Mouse (Mus musculus) limb, embryonic 10.5 days (tissue): ENCODE data around the gene Olfr74. TPM values are rescaled to one million over a fixed set of nuclear protein-coding genes. Genes with fewer than 3 reads are reported as not detected.
"Not testable (repeated sequence)": the region's sequence is repeated elsewhere in the genome, so short reads cannot be mapped to it uniquely, and the experiment has no call there.

Experiments
- DNase-seq: peaks from one replicate; pipeline ENCODE4 v3.0.0-alpha.2; 2017; ENCODE audit warnings: low spot score
- H3K27ac ChIP-seq: fragments of 300-500 bp; sonication (generic); 2 replicates; pipeline ENCODE4 v1.5.1; 2016; ENCODE audit warnings: mild to moderate bottlenecking
- H3K27me3 ChIP-seq: fragments of 300-500 bp; sonication (generic); 2 replicates; pipeline ENCODE4 v1.6.1; 2016; ENCODE audit warnings: low read depth, mild to moderate bottlenecking; ENCODE audit not compliant: poor library complexity, severe bottlenecking
- H3K36me3 ChIP-seq: fragments of 300-500 bp; sonication (generic); 2 replicates; pipeline ENCODE4 v1.6.1; 2016; ENCODE audit warnings: mild to moderate bottlenecking, moderate library complexity
- H3K4me1 ChIP-seq: fragments of 300-500 bp; sonication (generic); 2 replicates; pipeline ENCODE4 v1.6.1; 2016
- H3K4me3 ChIP-seq: fragments of 300-500 bp; sonication (generic); 2 replicates; pipeline ENCODE4 v1.5.1; 2016; ENCODE audit warnings: mild to moderate bottlenecking, moderate library complexity
- H3K9me3 ChIP-seq: fragments of 300-500 bp; sonication (generic); replicated peaks from 2 replicates; pipeline ENCODE4 v1.6.1; 2016; ENCODE audit warnings: mild to moderate bottlenecking
- WGBS: fragments of 180-500 bp; shearing (Covaris S2); methylation state at CpG from one replicate; pipeline ENCODE4 v1.1.7; 2016; 5-methylcytosine and 5-hydroxymethylcytosine counted together
- polyA plus RNA-seq: library from polyadenylated mRNA; unstranded; fragments of >200 nt; fragmentation: Nextera tagmentation; extraction: Ambion mirVana; gene quantifications from 2 replicates; pipeline ENCODE4 v1.2.1, GENCODE M21; 2016

Gene Olfr74
- not detected in 2 replicates for polyA plus RNA-seq

GRCm38 (mm10) chr2:87974563-87974962 is at the start of gene Olfr74:
Gene Olfr74 (minus strand): TSS chr2:87974663.
- no peak for DNase-seq
- Histone ChIP-seq H3K4me1 (no peaks in the 10 kb centered on the region), H3K27ac (no peak within 1 kb of the TSS), H3K36me3 (no peaks in the 10 kb centered on the region), H3K9me3 (no peaks in the 10 kb centered on the region), H3K27me3 (no peaks in the 10 kb centered on the region), H3K4me3 (no peak within 1 kb of the TSS)
- WGBS: 78% methylated on average over 3 of the region's 3 CpGs

GRCm38 (mm10) chr2:88022474-88022873 is 48.0 kb upstream of the Olfr74 start, which contains the start of gene Olfr1161:
Gene Olfr1161 (plus strand): TSS chr2:88022774.
- 87% methylated on average over 1 of the region's 1 CpGs for WGBS

GRCm38 (mm10) chr2:88007515-88008318 is 33.3 kb upstream of the Olfr74 start, which contains the start of gene Olfr1160:
Gene Olfr1160 (minus strand): TSS chr2:88008268.
- H3K4me1 ChIP-seq: no peaks in the 10 kb centered on the region
- DNase-seq: no peak
- no peak within 1 kb of the TSS for H3K27ac ChIP-seq
- H3K9me3 ChIP-seq: no peaks in the 10 kb centered on the region
- H3K4me3 ChIP-seq: no peak within 1 kb of the TSS
- H3K27me3 ChIP-seq: no peaks in the 10 kb centered on the region
- no peaks in the 10 kb centered on the region for H3K36me3 ChIP-seq

More at GRCm38 (mm10) chr2:88022474-88022873, 48.0 kb upstream of the Olfr74 start, which contains the start of gene Olfr1161:
- H3K9me3 ChIP-seq, H3K36me3 ChIP-seq, H3K27me3 ChIP-seq, H3K4me3 ChIP-seq, H3K27ac ChIP-seq, DNase-seq, H3K4me1 ChIP-seq: not testable (repeated sequence)

GRCm38 (mm10) chr2:87989813-87990212 is 15.3 kb upstream of the Olfr74 start, which contains the start of gene Olfr1158:
Gene Olfr1158 (plus strand): TSS chr2:87990113.
- no peaks in the 10 kb centered on the region for H3K9me3 ChIP-seq
- no peak for DNase-seq
- H3K27ac ChIP-seq: no peak within 1 kb of the TSS
- no peaks in the 10 kb centered on the region for H3K27me3 ChIP-seq
- H3K4me3 ChIP-seq: no peak within 1 kb of the TSS
- no peaks in the 10 kb centered on the region for H3K4me1 ChIP-seq
- H3K36me3 ChIP-seq: no peaks in the 10 kb centered on the region

- no peaks in the 10 kb centered on the region for H3K36me3 ChIP-seq
- H3K27me3 ChIP-seq: no peaks in the 10 kb centered on the region
- H3K9me3 ChIP-seq: no peaks in the 10 kb centered on the region
- no peaks in the 10 kb centered on the region for H3K4me1 ChIP-seq
- no peak within 1 kb of the TSS for H3K4me3 ChIP-seq
- DNase-seq: no peak
- H3K27ac ChIP-seq: no peak within 1 kb of the TSS
- WGBS: 96% methylated on average over 4 of the region's 4 CpGs
Measured at GRCm38 (mm10) chr2:87968199-87968598, 6.3 kb downstream of the Olfr74 start, which contains the start of gene Olfr1157. Gene Olfr1157 (minus strand): TSS chr2:87968299.

- Histone ChIP-seq H3K27me3 (no peaks in the 10 kb centered on the region), H3K27ac (no peak within 1 kb of the TSS), H3K4me1 (no peaks in the 10 kb centered on the region), H3K4me3 (no peak within 1 kb of the TSS), H3K9me3 (no peaks in the 10 kb centered on the region), H3K36me3 (no peaks in the 10 kb centered on the region)
- DNase-seq: no peak
Measured at GRCm38 (mm10) chr2:87953000-87953399, 21.5 kb downstream of the Olfr74 start, which contains the start of gene Olfr1156. Gene Olfr1156 (minus strand): TSS chr2:87953100.

GRCm38 (mm10) chr2:87945037-87945436 is 29.4 kb downstream of the Olfr74 start, which contains the start of gene Olfr1155:
Gene Olfr1155 (minus strand): TSS chr2:87945137.
- no peak within 1 kb of the TSS for H3K27ac ChIP-seq

More at GRCm38 (mm10) chr2:87945037-87945436, 29.4 kb downstream of the Olfr74 start, which contains the start of gene Olfr1155:
- no peaks in the 10 kb centered on the region for H3K36me3 ChIP-seq
- no peaks in the 10 kb centered on the region for H3K9me3 ChIP-seq
- H3K4me3 ChIP-seq: no peak within 1 kb of the TSS
- 97% methylated on average over 1 of the region's 1 CpGs for WGBS
- H3K27me3 ChIP-seq: no peaks in the 10 kb centered on the region
- DNase-seq: no peak
- H3K4me1 ChIP-seq: no peaks in the 10 kb centered on the region

Other genes starting within 250 kb of the Olfr74 start
- not detected in 2 replicates for gene Olfr1138, start 234.7 kb downstream of the Olfr74 start, polyA plus RNA-seq
- not detected in 2 replicates for gene Olfr1140, start 230.9 kb downstream of the Olfr74 start, polyA plus RNA-seq
- gene Olfr1141, start 220.7 kb downstream of the Olfr74 start, polyA plus RNA-seq: not detected in 2 replicates
- not detected in 2 replicates for gene Olfr152, start 195.2 kb downstream of the Olfr74 start, polyA plus RNA-seq
- not detected in 2 replicates for gene Olfr1143, start 174.1 kb downstream of the Olfr74 start, polyA plus RNA-seq
- not detected in 2 replicates for gene Olfr1145, start 164.8 kb downstream of the Olfr74 start, polyA plus RNA-seq
- gene Olfr1148, start 144.1 kb downstream of the Olfr74 start, polyA plus RNA-seq: not detected in 2 replicates
- not detected in 2 replicates for gene Olfr1150-ps1, start 130.7 kb downstream of the Olfr74 start, polyA plus RNA-seq
- gene Olfr1151, start 118.8 kb downstream of the Olfr74 start, polyA plus RNA-seq: not detected in 2 replicates
- gene Olfr1152, start 108.2 kb downstream of the Olfr74 start, polyA plus RNA-seq: 0.03 TPM in 1 of 2 replicates, not detected in the other
- gene Olfr1153, start 79.7 kb downstream of the Olfr74 start, polyA plus RNA-seq: not detected in 2 replicates
- not detected in 2 replicates for gene Olfr1154, start 69.5 kb downstream of the Olfr74 start, polyA plus RNA-seq
- not detected in 2 replicates for gene Olfr1155, start 29.5 kb downstream of the Olfr74 start, polyA plus RNA-seq
- not detected in 2 replicates for gene Olfr1156, start 21.6 kb downstream of the Olfr74 start, polyA plus RNA-seq
- not detected in 2 replicates for gene Olfr1157, start 6.4 kb downstream of the Olfr74 start, polyA plus RNA-seq
- gene Olfr1158, start 15.4 kb upstream of the Olfr74 start, polyA plus RNA-seq: not detected in 2 replicates
- not detected in 2 replicates for gene Olfr1160, start 33.6 kb upstream of the Olfr74 start, polyA plus RNA-seq
- not detected in 2 replicates for gene Olfr1161, start 48.1 kb upstream of the Olfr74 start, polyA plus RNA-seq
- gene Olfr73, start 63.0 kb upstream of the Olfr74 start, polyA plus RNA-seq: 0.05 and 0.06 TPM in 2 replicates
- gene Olfr1162, start 76.5 kb upstream of the Olfr74 start, polyA plus RNA-seq: not detected in 2 replicates
- gene Olfr1163, start 97.2 kb upstream of the Olfr74 start, polyA plus RNA-seq: not detected in 2 replicates
- not detected in 2 replicates for gene Olfr1164, start 119.3 kb upstream of the Olfr74 start, polyA plus RNA-seq
- gene Olfr1166, start 153.6 kb upstream of the Olfr74 start, polyA plus RNA-seq: not detected in 2 replicates
- not detected in 2 replicates for gene Olfr1167, start 180.5 kb upstream of the Olfr74 start, polyA plus RNA-seq
- gene Olfr1168, start 207.2 kb upstream of the Olfr74 start, polyA plus RNA-seq: not detected in 2 replicates